ENCODE assay signal across 7 mouse cellular contexts in genomic region chr4:63398854-63399609, GRCm38 (mm10). TPM values are rescaled to one million over a fixed set of nuclear protein-coding genes. Genes with fewer than 3 reads are reported as not detected.
DNase-seq lines count a peak whose midpoint lies in the region; ATAC-seq and TF ChIP-seq lines count a peak whose summit lies in the region.

No protein-coding gene starts in this region.

- TF ChIP-seq POLR2A in bone marrow macrophage, adult 2 months (IDR thresholded peaks at IDR 0.05; ENCODE audit: borderline replicate concordance, low read depth, low read length), result no peak
- no peak for TF ChIP-seq POLR2A in small intestine, adult 2 months (IDR thresholded peaks at IDR 0.05; ENCODE audit: low read depth, low read length)

- 0 out of 2 replicates have a peak overlapping the region, but pooled peaks have one; percentile 1 for H3K9ac ChIP-seq in heart, embryonic 16.5 days (ENCODE audit: low read length)
- no peak overlapping the region for H3K9ac ChIP-seq in liver, embryonic 14.5 days (replicated peaks)

- ATAC-seq in heart, embryonic 16.5 days (replicated peaks; ENCODE audit: extremely low read depth, insufficient read depth, low FRiP score), result peak; percentile 19; the same call in 1 of the 2 replicates
- 0 out of 2 replicates have a peak, but pooled peaks have one; percentile 19 for ATAC-seq in liver, embryonic 14.5 days (ENCODE audit: insufficient read depth)

- H3K36me3 ChIP-seq in heart, embryonic 16.5 days (ENCODE audit: control insufficient read depth, insufficient read depth), result peaks cover 3% of the 10 kb centered on the region; the same call in 1 of the 2 replicates
- no peaks in the 10 kb centered on the region for H3K36me3 ChIP-seq in liver, embryonic 14.5 days (replicated peaks; ENCODE audit: control insufficient read depth, insufficient read depth, low read depth)
- no peaks in the 10 kb centered on the region; the same call in 1 of the 2 replicates for H3K36me3 ChIP-seq in small intestine, adult 2 months (ENCODE audit: control insufficient read depth, insufficient read depth, low read length)

- H3K27ac ChIP-seq in bone marrow macrophage, adult 2 months (ENCODE audit: insufficient read depth, low read depth, low read length), result peak overlapping the region; percentile 86
- H3K27ac ChIP-seq in heart, embryonic 16.5 days (ENCODE audit: low read length), result peak overlapping the region; percentile 51
- no peak overlapping the region for H3K27ac ChIP-seq in liver, embryonic 14.5 days
- peak overlapping the region; percentile 70 for H3K27ac ChIP-seq in small intestine, adult 2 months (ENCODE audit: insufficient read depth, low read depth, low read length)

- H3K4me1 ChIP-seq in bone marrow macrophage, adult 2 months (ENCODE audit: control insufficient read depth, insufficient read depth, low read length), result peaks cover 30% of the 10 kb centered on the region
- H3K4me1 ChIP-seq in heart, embryonic 16.5 days (ENCODE audit: control insufficient read depth, insufficient read depth, low read length), result peaks cover 23% of the 10 kb centered on the region
- peaks cover 19 to 39% of the 10 kb centered on the region in 2 experiments; a peak in 3 of 4 replicates for H3K4me1 ChIP-seq in liver, embryonic 14.5 days (replicated peaks; ENCODE audit: control insufficient read depth in 2 of 2, insufficient read depth in 2 of 2, low read length in 1 of 2)
- peaks cover 4% of the 10 kb centered on the region for H3K4me1 ChIP-seq in small intestine, adult 2 months (ENCODE audit: control insufficient read depth, insufficient read depth, insufficient read length, low read length)

- peak; percentile 80 for DNase-seq in CD4-positive, CD25-positive, alpha-beta regulatory T cell, adult 2 months (ENCODE audit: low read depth, low spot score)
- DNase-seq in liver, embryonic 14.5 days (ENCODE audit: low read depth in 3 of 3, low spot score in 3 of 3), result no peak
- DNase-seq in ovary, postnatal 14 days (ENCODE audit: low spot score), result no peak
- DNase-seq in urinary bladder, adult 18-20 months (ENCODE audit: low spot score in 2 of 2), result no peak

- WGBS in heart, embryonic 16.5 days, result 40% methylated on average over 11 of the region's 11 CpGs
- 33% methylated on average over 11 of the region's 11 CpGs for WGBS in liver, embryonic 14.5 days (ENCODE audit: insufficient replicate concordance)
- WGBS in small intestine, adult 2 months, result 57% methylated on average over 11 of the region's 11 CpGs

- no peaks in the 10 kb centered on the region for H3K9me3 ChIP-seq in heart, embryonic 16.5 days (replicated peaks; ENCODE audit: control insufficient read depth, low read length)
- H3K9me3 ChIP-seq in liver, embryonic 14.5 days (ENCODE audit: control insufficient read depth, low read length), result no peaks in the 10 kb centered on the region

- H3K4me2 ChIP-seq in heart, embryonic 16.5 days (ENCODE audit: low read depth, low read length), result no peak overlapping the region
- H3K4me2 ChIP-seq in liver, embryonic 14.5 days (ENCODE audit: low read depth), result peak overlapping the region; percentile 3; the same call in 1 of the 2 replicates

- TF ChIP-seq CTCF in bone marrow macrophage, adult 2 months (IDR thresholded peaks at IDR 0.05; ENCODE audit: low read depth, low read length), result no peak
- TF ChIP-seq CTCF in liver, embryonic 14.5 days (IDR thresholded peaks at IDR 0.05; ENCODE audit: low read depth), result no peak
- TF ChIP-seq CTCF in small intestine, adult 2 months (IDR thresholded peaks at IDR 0.05; ENCODE audit: extremely low read depth, insufficient read length, insufficient replicate concordance, low read depth, low read length), result no peak

- TF ChIP-seq EP300 in liver, embryonic 14.5 days (IDR thresholded peaks at IDR 0.05; ENCODE audit: low read depth), result no peak

- H3K4me3 ChIP-seq in bone marrow macrophage, adult 2 months (ENCODE audit: insufficient read depth, low read length), result peak overlapping the region; percentile 61
- H3K4me3 ChIP-seq in heart, embryonic 16.5 days (ENCODE audit: low read length), result no peak overlapping the region
- no peak overlapping the region for H3K4me3 ChIP-seq in liver, embryonic 14.5 days (ENCODE audit: insufficient read depth in 1 of 2, low read depth in 2 of 2, low read length in 2 of 2)
- H3K4me3 ChIP-seq in small intestine, adult 2 months (ENCODE audit: low read depth, low read length), result peak overlapping the region; percentile 20

- H3K27me3 ChIP-seq in heart, embryonic 16.5 days (ENCODE audit: control insufficient read depth, insufficient read depth, low read length), result no peaks in the 10 kb centered on the region
- H3K27me3 ChIP-seq in liver, embryonic 14.5 days (ENCODE audit: control insufficient read depth, insufficient read depth, low read length), result no peaks in the 10 kb centered on the region
- no peaks in the 10 kb centered on the region for H3K27me3 ChIP-seq in small intestine, adult 2 months (ENCODE audit: control insufficient read depth, insufficient read depth, low read length)

RNA-seq across cellular contexts. Expression of gene Akna, which starts 4.1 kb away (rescaled TPM):
- polyA plus RNA-seq in bone marrow macrophage, adult 2 months (2012; ENCODE audit: insufficient read depth, insufficient read length, missing spikeins), result 33.3 and 39.4 TPM in 2 replicates
- polyA plus RNA-seq in heart, embryonic 16.5 days (2015; fragmentation: Nextera tagmentation; extraction: Ambion mirVana), result 4.4 and 5.8 TPM in 2 replicates
- polyA plus RNA-seq in liver, embryonic 14.5 days (2012; rRNA removed), result 2.2 TPM in 2 replicates
- polyA plus RNA-seq in liver, embryonic 14.5 days (2014; fragmentation: Nextera tagmentation; extraction: Ambion mirVana), result 2.4 and 2.8 TPM in 2 replicates
- polyA plus RNA-seq in small intestine, adult 2 months (2012; rRNA removed), result 8.1 and 11.5 TPM in 2 replicates

RNA-seq across cellular contexts. Expression of gene Orm2, which starts 36.8 kb away (rescaled TPM):
- polyA plus RNA-seq in bone marrow macrophage, adult 2 months (2012; ENCODE audit: insufficient read depth, insufficient read length, missing spikeins), result not detected in 2 replicates
- polyA plus RNA-seq in heart, embryonic 16.5 days (2015; fragmentation: Nextera tagmentation; extraction: Ambion mirVana), result not detected in 2 replicates
- not detected in 2 replicates for polyA plus RNA-seq in liver, embryonic 14.5 days (2012; rRNA removed)
- polyA plus RNA-seq in liver, embryonic 14.5 days (2014; fragmentation: Nextera tagmentation; extraction: Ambion mirVana), result not detected in 2 replicates
- not detected in 2 replicates for polyA plus RNA-seq in small intestine, adult 2 months (2012; rRNA removed)

RNA-seq across cellular contexts. Expression of gene Orm3, which starts 43.1 kb away (rescaled TPM):
- polyA plus RNA-seq in bone marrow macrophage, adult 2 months (2012; ENCODE audit: insufficient read depth, insufficient read length, missing spikeins), result not detected in 2 replicates
- polyA plus RNA-seq in heart, embryonic 16.5 days (2015; fragmentation: Nextera tagmentation; extraction: Ambion mirVana), result not detected in 2 replicates
- not detected in 2 replicates for polyA plus RNA-seq in liver, embryonic 14.5 days (2012; rRNA removed)
- polyA plus RNA-seq in liver, embryonic 14.5 days (2014; fragmentation: Nextera tagmentation; extraction: Ambion mirVana), result not detected in 2 replicates
- not detected in 2 replicates for polyA plus RNA-seq in small intestine, adult 2 months (2012; rRNA removed)

RNA-seq across cellular contexts. Expression of gene Orm1, which starts 54.7 kb away (rescaled TPM):
- polyA plus RNA-seq in bone marrow macrophage, adult 2 months (2012; ENCODE audit: insufficient read depth, insufficient read length, missing spikeins), result not detected in 2 replicates
- polyA plus RNA-seq in heart, embryonic 16.5 days (2015; fragmentation: Nextera tagmentation; extraction: Ambion mirVana), result not detected in 2 replicates
- not detected in 2 replicates for polyA plus RNA-seq in liver, embryonic 14.5 days (2012; rRNA removed)
- polyA plus RNA-seq in liver, embryonic 14.5 days (2014; fragmentation: Nextera tagmentation; extraction: Ambion mirVana), result not detected in 2 replicates
- polyA plus RNA-seq in small intestine, adult 2 months (2012; rRNA removed), result not detected in 2 replicates

Comparison
In these comparisons a context has a peak if more than half of its experiments do, and no peak if none do; other contexts are left out.
1. H3K4me3 ChIP-seq: peak in bone marrow macrophage, adult 2 months (single experiment) and small intestine, adult 2 months (single experiment); none in heart, embryonic 16.5 days (single experiment) and liver, embryonic 14.5 days (0 of 2).